Mouse (Mus musculus): ENCODE measurements around the gene Prkca. TPM values are rescaled to one million over a fixed set of nuclear protein-coding genes. Genes with fewer than 3 reads are reported as not detected.

The Prkca gene
- total and polyA plus RNA-seq, 2 experiments from 2014 or later = 7.9 to 32.0 TPM

- TF ChIP-seq CTCF (IDR thresholded peaks at IDR 0.05) = no peak
- Histone ChIP-seq H3K4me3 (ENCODE audit: low read depth, low read length) (no peak overlapping the region), H3K9me3 (ENCODE audit: low read length) (no peaks in the 10 kb centered on the region), H3K4me2 (ENCODE audit: low read depth, low read length, poor library complexity, severe bottlenecking) (no peak overlapping the region), H3K27ac (ENCODE audit: low read depth, low read length) (no peak overlapping the region), H3K27me3 (ENCODE audit: insufficient read depth, low read length) (no peaks in the 10 kb centered on the region), H3K9ac (replicated peaks; ENCODE audit: low read length, poor library complexity, severe bottlenecking) (no peak overlapping the region), H3K36me3 (ENCODE audit: insufficient read depth, low read length) (no peaks in the 10 kb centered on the region), H3K4me1 (ENCODE audit: insufficient read depth, low read length) (no peaks in the 10 kb centered on the region; the same call in 1 of the 2 replicates)
- ATAC-seq (ENCODE audit: low FRiP score) (no peak), DNase-seq (ENCODE audit: low spot score) (no peak)
- 47% methylated on average over 7 of the region's 7 CpGs for WGBS
These were observed 82.0 kb downstream of the Prkca start for GRCm38 (mm10) chr11:108261751-108262160.

DNA sequence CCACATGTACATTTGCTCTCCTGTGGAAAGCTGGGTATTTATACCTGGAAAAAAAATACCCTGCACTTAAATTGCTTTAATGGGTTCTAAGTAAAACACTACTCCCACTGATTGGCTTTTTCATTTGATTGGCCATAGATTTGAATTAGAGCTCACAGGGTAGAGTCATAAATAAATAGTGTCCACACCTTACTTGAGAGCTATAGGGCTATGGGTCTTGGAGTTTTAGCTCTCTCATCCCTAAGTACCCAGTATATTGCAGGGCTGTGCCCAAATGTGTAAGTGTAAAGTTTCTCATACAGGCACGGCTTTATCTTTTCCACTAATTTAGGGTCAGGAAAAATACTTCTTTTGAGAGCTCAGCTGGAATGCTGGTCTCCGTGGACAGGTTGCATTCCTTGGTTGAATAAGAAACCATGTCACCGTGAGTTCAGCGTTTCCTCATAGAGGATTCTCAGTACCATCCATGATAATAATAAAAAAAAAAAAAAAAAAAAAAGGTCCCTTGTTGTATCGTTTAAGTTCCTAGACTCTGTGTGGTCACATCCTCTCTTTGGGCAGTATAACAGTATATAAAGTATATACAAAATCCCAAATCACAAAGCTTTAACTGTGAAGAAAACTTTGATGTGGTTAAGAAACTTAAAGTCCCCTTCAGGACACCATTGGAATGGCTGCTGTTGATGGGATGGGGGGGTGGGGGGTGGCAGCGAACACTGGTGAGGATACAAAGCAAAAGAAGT lies 82.8 kb downstream of the Prkca start:
- no peak for ATAC-seq (ENCODE audit: low FRiP score)

GRCm38 (mm10) chr11:108259391-108259790 lies 84.3 kb downstream of the Prkca start:
- H3K4me2 ChIP-seq (ENCODE audit: low read depth, low read length, poor library complexity, severe bottlenecking) = no peak overlapping the region
- 56% methylated on average over 4 of the region's 4 CpGs for WGBS
- H3K27me3 ChIP-seq (ENCODE audit: insufficient read depth, low read length) = no peaks in the 10 kb centered on the region

More for the DNA sequence above, 82.8 kb downstream of the Prkca start:
- Histone ChIP-seq H3K36me3 (ENCODE audit: insufficient read depth, low read length) (no peaks in the 10 kb centered on the region), H3K4me1 (ENCODE audit: insufficient read depth, low read length) (no peaks in the 10 kb centered on the region; the same call in 1 of the 2 replicates), H3K9ac (replicated peaks; ENCODE audit: low read length, poor library complexity, severe bottlenecking) (no peak overlapping the region), H3K27me3 (ENCODE audit: insufficient read depth, low read length) (no peaks in the 10 kb centered on the region), H3K4me2 (ENCODE audit: low read depth, low read length, poor library complexity, severe bottlenecking) (no peak overlapping the region), H3K4me3 (ENCODE audit: low read depth, low read length) (no peak overlapping the region), H3K27ac (ENCODE audit: low read depth, low read length) (no peak overlapping the region), H3K9me3 (ENCODE audit: low read length) (no peaks in the 10 kb centered on the region)
- WGBS = 55% methylated on average over 6 of the region's 6 CpGs
- DNase-seq (ENCODE audit: low spot score) = no peak
- TF ChIP-seq CTCF (IDR thresholded peaks at IDR 0.05) = no peak

GRCm38 (mm10) chr11:108258811-108259266 lies 84.9 kb downstream of the Prkca start:
- no peaks in the 10 kb centered on the region; the same call in 1 of the 2 replicates for H3K4me1 ChIP-seq (ENCODE audit: insufficient read depth, low read length)
- TF ChIP-seq CTCF (IDR thresholded peaks at IDR 0.05) = no peak
- DNase-seq (ENCODE audit: low spot score) (peak; percentile 84), ATAC-seq (ENCODE audit: low FRiP score) (no peak)
- H3K27me3 ChIP-seq (ENCODE audit: insufficient read depth, low read length) = no peaks in the 10 kb centered on the region
- 55% methylated on average over 5 of the region's 5 CpGs for WGBS
- H3K4me2 ChIP-seq (ENCODE audit: low read depth, low read length, poor library complexity, severe bottlenecking) = no peak overlapping the region
- peak overlapping the region; percentile 55 for H3K27ac ChIP-seq (ENCODE audit: low read depth, low read length)
- H3K9me3 ChIP-seq (ENCODE audit: low read length) = no peaks in the 10 kb centered on the region
- no peak overlapping the region for H3K9ac ChIP-seq (replicated peaks; ENCODE audit: low read length, poor library complexity, severe bottlenecking)
- H3K36me3 ChIP-seq (ENCODE audit: insufficient read depth, low read length) = no peaks in the 10 kb centered on the region
- H3K4me3 ChIP-seq (ENCODE audit: low read depth, low read length) = no peak overlapping the region

More at GRCm38 (mm10) chr11:108259391-108259790, 84.3 kb downstream of the Prkca start:
- DNase-seq (ENCODE audit: low spot score) = no peak
- Histone ChIP-seq H3K4me3 (ENCODE audit: low read depth, low read length) (no peak overlapping the region), H3K9me3 (ENCODE audit: low read length) (no peaks in the 10 kb centered on the region), H3K36me3 (ENCODE audit: insufficient read depth, low read length) (no peaks in the 10 kb centered on the region), H3K4me1 (ENCODE audit: insufficient read depth, low read length) (no peaks in the 10 kb centered on the region; the same call in 1 of the 2 replicates), H3K9ac (replicated peaks; ENCODE audit: low read length, poor library complexity, severe bottlenecking) (no peak overlapping the region), H3K27ac (ENCODE audit: low read depth, low read length) (no peak overlapping the region)
- ATAC-seq (ENCODE audit: low FRiP score) = no peak
- no peak for TF ChIP-seq CTCF (IDR thresholded peaks at IDR 0.05)

- Histone ChIP-seq H3K4me2 (ENCODE audit: low read depth, low read length, poor library complexity, severe bottlenecking) (no peak overlapping the region), H3K9ac (replicated peaks; ENCODE audit: low read length, poor library complexity, severe bottlenecking) (no peak overlapping the region), H3K4me1 (ENCODE audit: insufficient read depth, low read length) (no peaks in the 10 kb centered on the region; the same call in 1 of the 2 replicates), H3K4me3 (ENCODE audit: low read depth, low read length) (no peak overlapping the region), H3K27me3 (ENCODE audit: insufficient read depth, low read length) (no peaks in the 10 kb centered on the region), H3K9me3 (ENCODE audit: low read length) (no peaks in the 10 kb centered on the region), H3K27ac (ENCODE audit: low read depth, low read length) (no peak overlapping the region), H3K36me3 (ENCODE audit: insufficient read depth, low read length) (no peaks in the 10 kb centered on the region)
- TF ChIP-seq CTCF (IDR thresholded peaks at IDR 0.05) = no peak
- no peak for DNase-seq (ENCODE audit: low spot score)
- 70% methylated on average over 8 of the region's 8 CpGs for WGBS
- no peak for ATAC-seq (ENCODE audit: low FRiP score)
These were observed 85.8 kb downstream of the Prkca start for GRCm38 (mm10) chr11:108257921-108258320.

GRCm38 (mm10) chr11:108254681-108255080 lies 89.0 kb downstream of the Prkca start:
- no peak overlapping the region for H3K4me2 ChIP-seq (ENCODE audit: low read depth, low read length, poor library complexity, severe bottlenecking)
- 86% methylated on average over 5 of the region's 5 CpGs for WGBS

More at GRCm38 (mm10) chr11:108254681-108255080, 89.0 kb downstream of the Prkca start:
- Histone ChIP-seq H3K9ac (replicated peaks; ENCODE audit: low read length, poor library complexity, severe bottlenecking) (no peak overlapping the region), H3K27me3 (ENCODE audit: insufficient read depth, low read length) (no peaks in the 10 kb centered on the region), H3K9me3 (ENCODE audit: low read length) (no peaks in the 10 kb centered on the region), H3K4me3 (ENCODE audit: low read depth, low read length) (no peak overlapping the region), H3K27ac (ENCODE audit: low read depth, low read length) (no peak overlapping the region), H3K4me1 (ENCODE audit: insufficient read depth, low read length) (no peaks in the 10 kb centered on the region), H3K36me3 (ENCODE audit: insufficient read depth, low read length) (no peaks in the 10 kb centered on the region)
- no peak for TF ChIP-seq CTCF (IDR thresholded peaks at IDR 0.05)
- DNase-seq (ENCODE audit: low spot score) = no peak
- no peak for ATAC-seq (ENCODE audit: low FRiP score)
